Mouse (Mus musculus) heart, adult 18-20 months (tissue): ENCODE measurements around the gene Lsm14a. TPM values are rescaled to one million over a fixed set of nuclear protein-coding genes. Genes with fewer than 3 reads are reported as not detected.
"Not testable (repeated sequence)": the region's sequence is repeated elsewhere in the genome, so short reads cannot be mapped to it uniquely, and the experiment has no call there.

ENCODE experiments used
- DNase-seq, 2 experiments: peaks; one replicate each; pipeline ENCODE4 v3.0.0; 2021 to 2022; ENCODE audit warnings: mixed read lengths in 1 of 2
- total RNA-seq, 2 experiments: library from RNA; stranded (reverse); gene quantifications; 2 replicates each; pipeline ENCODE4 v1.2.3; 2021

Lsm14a gene
- total RNA-seq, 2 experiments from 2014 or later: 84.8 to 86.9 TPM

- DNase-seq: no peak
Measured at GRCm38 (mm10) chr7:34373906-34374305, 19.2 kb downstream of the Lsm14a start.

- peak; percentile 16 to 42 for DNase-seq
Measured at GRCm38 (mm10) chr7:34355629-34356028, 37.5 kb downstream of the Lsm14a start.

GRCm38 (mm10) chr7:34351997-34352396 is 41.1 kb downstream of the Lsm14a start:
- no peak for DNase-seq

GRCm38 (mm10) chr7:34350166-34350565 is 42.9 kb downstream of the Lsm14a start:
- no peak for DNase-seq

- no peak for DNase-seq
Measured at GRCm38 (mm10) chr7:34348011-34348410, 45.1 kb downstream of the Lsm14a start.

- DNase-seq: no peak
Measured at GRCm38 (mm10) chr7:34347041-34347440, 46.1 kb downstream of the Lsm14a start.

- DNase-seq: no peak
Measured at GRCm38 (mm10) chr7:34346505-34346904, 46.6 kb downstream of the Lsm14a start.

- DNase-seq: no peak
Measured at GRCm38 (mm10) chr7:34342040-34342793, 50.9 kb downstream of the Lsm14a start.

GRCm38 (mm10) chr7:34340841-34341240 is 52.3 kb downstream of the Lsm14a start:
- no peak for DNase-seq

- DNase-seq: no peak
Measured at GRCm38 (mm10) chr7:34339164-34339489, 54.0 kb downstream of the Lsm14a start.

GRCm38 (mm10) chr7:34338445-34339163 is 54.5 kb downstream of the Lsm14a start:
- DNase-seq: no peak

GRCm38 (mm10) chr7:34337268-34337667 is 55.8 kb downstream of the Lsm14a start:
- no peak for DNase-seq

GRCm38 (mm10) chr7:34336545-34336944 is 56.6 kb downstream of the Lsm14a start:
- DNase-seq: not testable (repeated sequence)

- DNase-seq: no peak
Measured at GRCm38 (mm10) chr7:34327493-34327892, 65.6 kb downstream of the Lsm14a start.

- no peak for DNase-seq
Measured at GRCm38 (mm10) chr7:34324857-34325256, 68.3 kb downstream of the Lsm14a start.

- no peak for DNase-seq
Measured at GRCm38 (mm10) chr7:34324005-34324404, 69.1 kb downstream of the Lsm14a start.

GRCm38 (mm10) chr7:34323351-34323750 is 69.8 kb downstream of the Lsm14a start:
- peak; percentile 65 to 79 for DNase-seq

GRCm38 (mm10) chr7:34321958-34322357 is 71.2 kb downstream of the Lsm14a start:
- DNase-seq: no peak

GRCm38 (mm10) chr7:34321119-34321518 is 72.0 kb downstream of the Lsm14a start:
- DNase-seq: no peak

GRCm38 (mm10) chr7:34319957-34320356 is 73.2 kb downstream of the Lsm14a start:
- DNase-seq: peak; percentile 60 to 67

- peak; percentile 55 to 64 for DNase-seq
Measured at GRCm38 (mm10) chr7:34319123-34319522, 74.0 kb downstream of the Lsm14a start.

- peak; percentile 66 to 78 for DNase-seq
Measured at GRCm38 (mm10) chr7:34317901-34318476, 75.1 kb downstream of the Lsm14a start.

GRCm38 (mm10) chr7:34313443-34313875 is 79.7 kb downstream of the Lsm14a start, which contains the start of gene 4931406P16Rik:
Gene 4931406P16Rik (minus strand): TSS chr7:34313551.
- peak; percentile 89 to 92 for DNase-seq
